Mouse (Mus musculus): ENCODE results near the gene Kmt5b.
A peak's percentile ranks its signal among the peaks of the same experiment; 100 is the strongest.

Kmt5b gene

DNA sequence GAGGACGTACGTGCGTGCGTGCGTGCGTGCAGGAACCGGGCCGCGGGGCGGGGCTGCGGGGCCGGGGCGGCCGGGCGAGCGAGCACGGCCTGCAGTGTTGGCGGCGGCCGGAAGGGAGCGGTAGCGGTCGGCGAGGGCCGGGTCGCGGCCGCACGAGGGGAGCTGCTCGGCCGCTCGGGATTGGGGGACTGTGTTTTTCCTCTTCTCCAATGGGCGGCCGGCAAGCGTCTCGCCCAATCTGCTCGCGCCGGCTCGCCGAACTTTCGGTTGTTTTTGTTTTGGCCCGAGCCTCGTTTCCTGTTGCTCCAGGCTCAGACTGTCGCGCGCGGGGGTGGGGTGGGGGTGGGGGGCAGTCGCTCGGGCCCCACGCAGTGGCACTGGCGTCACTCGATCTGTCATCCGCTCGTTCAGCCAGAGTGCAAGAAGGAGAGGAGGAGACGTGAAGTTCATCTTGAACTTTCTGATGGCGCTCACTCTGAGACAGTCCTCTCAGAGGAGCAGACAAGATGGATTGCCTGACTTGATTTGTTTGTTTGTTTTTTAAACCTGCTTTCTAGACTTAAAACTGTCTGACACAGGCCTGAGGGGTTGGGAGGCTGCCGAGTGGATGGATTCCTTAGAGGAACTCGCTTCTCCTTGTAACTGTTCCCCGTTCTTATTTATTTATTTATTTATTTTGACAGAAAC, 1.6 kb downstream of the Kmt5b start:
- peak; percentile 88 for DNase-seq (ENCODE audit: low read depth)

DNA sequence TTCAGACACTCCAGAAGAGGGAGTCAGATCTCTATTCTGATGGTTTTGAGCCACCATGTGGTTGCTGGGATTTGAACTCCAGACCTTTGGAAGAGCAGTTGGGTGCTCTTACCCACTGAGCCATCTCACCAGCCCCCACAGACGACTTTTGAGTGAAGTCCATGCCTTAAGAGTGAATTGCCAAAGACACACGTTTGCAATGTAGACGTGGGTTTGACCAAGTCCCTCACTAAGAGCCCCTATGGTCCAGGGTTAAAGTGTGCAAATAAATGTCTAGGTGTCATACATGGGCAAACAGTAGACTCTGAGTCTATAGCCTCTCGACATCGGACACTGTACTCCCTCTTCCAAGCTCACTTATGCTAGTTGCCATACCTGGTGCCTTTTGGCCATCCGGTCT, 2.3 kb downstream of the Kmt5b start:
- no peak for DNase-seq (ENCODE audit: low read depth)

DNA sequence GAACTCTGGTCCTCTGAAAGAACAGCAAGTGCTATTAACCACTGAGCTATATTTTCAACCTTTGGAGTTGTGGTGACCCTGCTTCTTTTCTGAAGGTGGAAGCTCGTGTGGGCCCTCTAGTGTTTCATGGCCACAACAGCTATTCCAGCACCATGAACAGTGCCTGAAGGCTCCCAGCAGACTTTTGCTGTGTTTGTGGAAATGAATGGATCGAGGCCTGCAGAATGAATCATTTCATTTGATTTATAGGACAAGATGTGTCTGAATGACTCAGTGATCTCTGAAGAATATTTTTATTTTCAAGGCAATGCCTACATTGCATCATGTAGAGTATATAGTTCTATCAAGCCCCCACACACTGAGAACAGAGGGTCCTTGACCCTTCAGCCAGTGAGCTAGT, 6.9 kb downstream of the Kmt5b start:
- DNase-seq (ENCODE audit: low read depth) = peak; percentile 65

DNA sequence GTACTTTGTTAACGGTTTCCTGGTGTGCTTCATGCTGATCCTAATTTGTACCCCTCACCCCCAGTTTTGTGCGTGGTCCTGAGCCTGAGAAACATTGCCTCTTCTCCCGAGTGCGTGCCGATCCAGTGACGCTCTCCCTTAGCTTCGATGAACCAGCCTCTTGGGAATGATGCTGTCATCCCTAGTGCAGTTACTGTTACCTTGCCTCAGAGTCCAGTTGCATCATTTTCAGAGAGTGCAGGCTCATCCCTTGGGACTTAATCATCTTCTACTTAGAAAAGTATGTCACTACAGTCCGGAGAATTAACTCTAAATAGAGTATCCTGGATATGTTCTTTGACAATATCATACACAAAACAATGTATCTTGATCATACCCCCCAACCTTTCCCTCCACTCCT, 11.5 kb downstream of the Kmt5b start:
- no peak for DNase-seq (ENCODE audit: low read depth)

DNA sequence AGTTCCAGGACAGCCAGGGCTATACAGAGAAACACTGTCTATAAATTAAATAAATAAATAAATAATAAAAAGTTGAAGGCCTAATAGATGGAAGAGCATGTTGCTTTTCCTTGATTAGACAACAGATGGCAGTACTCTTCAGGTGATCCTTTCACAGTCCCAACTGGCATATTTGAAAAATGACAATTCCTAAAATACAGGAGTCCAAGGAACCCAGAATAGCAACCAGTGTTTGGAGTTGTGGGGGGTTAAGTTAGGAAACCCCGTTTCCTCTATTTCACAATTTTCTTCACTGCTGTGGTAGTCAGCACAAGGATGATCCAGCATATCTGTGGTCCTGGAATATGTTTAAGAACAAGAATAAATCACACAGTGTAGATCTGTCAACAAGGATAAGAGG, 22.9 kb downstream of the Kmt5b start:
- peak; percentile 54 for DNase-seq (ENCODE audit: low read depth)

DNA sequence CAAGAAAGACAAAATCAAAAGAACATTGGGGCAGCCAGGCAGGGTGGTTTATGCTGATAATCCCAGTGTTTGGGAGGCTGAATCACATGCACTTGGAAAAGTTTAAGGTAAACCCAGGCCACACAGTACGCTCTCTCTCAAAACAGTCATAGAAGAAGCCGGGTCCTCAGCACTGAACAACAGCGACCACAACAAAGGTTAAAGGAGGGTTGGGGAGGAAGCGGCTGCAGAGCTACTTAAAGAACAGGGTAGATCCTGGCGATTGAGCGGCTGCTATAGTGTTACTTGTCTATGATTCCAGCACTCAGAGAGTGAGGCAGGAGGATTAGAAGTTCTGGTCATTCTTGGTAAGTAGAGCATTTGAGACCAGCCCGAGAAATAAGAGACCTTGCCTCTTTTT, 38.3 kb downstream of the Kmt5b start:
- no peak for DNase-seq (ENCODE audit: low read depth)

DNA sequence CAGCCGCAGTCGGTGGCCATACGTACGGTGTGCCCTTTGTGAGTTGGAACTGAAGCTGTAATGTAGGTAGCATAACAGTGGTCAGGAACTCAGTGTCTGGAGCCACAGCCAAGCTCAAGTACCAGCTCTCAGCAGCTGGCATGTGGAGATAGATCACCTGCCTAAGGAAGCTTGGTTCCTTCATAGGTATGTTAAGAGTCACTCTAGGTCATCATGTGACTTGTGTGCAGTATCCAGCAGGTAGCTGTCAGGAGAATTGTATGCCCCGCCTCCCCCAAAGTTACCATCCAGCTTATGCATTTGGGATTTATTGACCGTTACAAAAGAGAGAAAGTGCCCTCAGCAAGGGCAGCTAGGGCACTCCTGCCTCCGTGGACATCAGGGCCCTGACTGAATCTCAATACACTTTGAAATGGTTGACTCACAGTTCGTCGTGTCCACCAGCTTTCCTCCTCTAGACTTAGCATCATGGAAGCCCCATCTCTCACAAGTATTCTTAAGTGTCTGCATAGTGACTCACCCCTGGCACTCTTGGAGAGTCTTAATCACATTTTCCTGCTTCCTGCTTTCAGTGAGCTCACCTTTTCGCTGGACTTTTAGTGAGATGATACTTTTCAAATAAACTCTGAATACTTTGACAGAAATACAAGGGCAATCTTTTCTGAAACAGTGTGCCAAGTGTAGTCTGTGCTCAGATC, 43.5 kb downstream of the Kmt5b start:
- DNase-seq (ENCODE audit: low read depth) = peak; percentile 28

DNA sequence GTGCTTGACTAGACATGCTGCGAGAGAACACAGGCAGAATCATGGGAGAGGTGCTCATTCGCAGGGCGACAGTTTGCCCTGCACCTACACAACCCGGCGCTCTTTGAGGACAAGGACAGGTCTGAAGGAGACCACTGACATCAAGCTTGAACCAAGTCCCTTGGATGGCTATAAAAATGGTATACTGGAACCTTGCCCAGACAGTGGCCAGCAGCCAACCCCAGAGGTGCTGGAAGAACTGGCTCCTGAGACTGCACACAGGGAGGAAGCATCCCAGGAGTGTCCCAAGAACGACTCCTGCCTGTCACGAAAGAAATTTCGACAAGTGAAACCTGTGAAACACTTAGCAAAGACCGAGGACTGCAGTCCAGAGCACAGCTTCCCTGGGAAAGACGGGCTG, 47.2 kb downstream of the Kmt5b start:
- no peak for DNase-seq (ENCODE audit: low read depth)

DNA sequence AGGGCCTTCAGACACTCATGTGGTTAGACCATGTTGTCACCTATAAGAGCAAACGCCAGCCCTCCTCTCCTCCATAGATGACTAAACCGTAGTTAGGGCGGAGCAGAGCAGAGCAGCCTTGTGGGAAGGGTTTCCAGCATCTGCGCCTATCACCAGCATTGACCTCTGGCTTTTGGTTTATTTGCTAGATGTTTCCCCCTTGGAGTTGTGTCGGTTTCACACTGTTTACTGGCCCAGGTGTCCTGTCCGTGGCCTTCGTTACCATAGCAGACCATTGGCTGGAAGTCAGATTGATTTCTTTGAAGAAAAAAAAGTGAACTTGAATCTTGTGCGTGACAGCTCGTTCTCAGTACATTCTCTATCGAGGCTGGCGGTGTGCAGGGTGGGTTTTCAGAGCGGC, 48.6 kb downstream of the Kmt5b start:
- no peak for DNase-seq (ENCODE audit: low read depth)

DNA sequence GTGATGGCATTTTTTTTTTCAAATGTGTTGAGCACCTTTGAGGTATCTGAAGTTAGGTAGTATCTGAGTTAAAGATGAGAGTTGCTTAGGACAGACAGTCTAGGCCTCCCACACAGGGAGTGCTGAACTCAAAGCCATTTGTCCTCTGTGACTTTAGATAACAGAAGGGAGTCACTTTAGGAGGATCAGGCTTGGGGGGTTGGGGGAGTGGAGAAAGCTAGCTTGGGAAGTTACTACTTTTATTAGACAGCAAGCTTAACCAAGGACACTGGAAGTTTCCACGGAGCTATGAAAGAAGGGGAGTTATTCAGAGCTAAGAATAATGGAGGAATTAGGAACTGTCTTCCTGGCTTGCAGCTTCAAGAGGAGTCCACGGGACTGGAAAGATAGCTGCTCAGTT, 51.9 kb downstream of the Kmt5b start:
- DNase-seq (ENCODE audit: low read depth) = no peak

DNA sequence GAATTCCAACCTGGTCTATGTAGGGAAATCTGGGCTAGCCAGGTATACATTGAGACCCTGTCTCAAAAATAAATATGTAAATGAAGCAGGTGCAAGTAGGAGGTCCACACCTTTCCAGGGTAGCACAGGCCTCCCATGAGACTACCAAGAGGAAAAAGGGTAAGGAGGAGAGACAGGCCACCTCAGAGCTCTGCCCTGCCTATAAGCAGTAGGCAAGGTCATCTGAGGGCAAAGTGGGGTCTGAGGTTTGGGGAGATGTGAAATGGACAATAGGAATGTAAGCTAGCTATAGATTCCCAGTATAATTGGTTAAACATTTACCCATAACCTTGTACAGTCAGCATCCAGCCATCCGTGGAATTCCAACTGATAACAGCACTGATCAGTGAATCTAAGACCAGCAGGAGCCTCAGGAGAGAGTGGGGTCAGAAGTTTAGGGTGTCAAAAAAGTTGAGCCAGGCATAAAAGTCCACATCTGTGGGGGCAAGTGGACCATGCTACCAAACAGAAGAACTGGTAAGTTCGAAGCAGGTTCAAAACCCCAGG, 52.8 kb downstream of the Kmt5b start:
- no peak for DNase-seq (ENCODE audit: low read depth)

DNA sequence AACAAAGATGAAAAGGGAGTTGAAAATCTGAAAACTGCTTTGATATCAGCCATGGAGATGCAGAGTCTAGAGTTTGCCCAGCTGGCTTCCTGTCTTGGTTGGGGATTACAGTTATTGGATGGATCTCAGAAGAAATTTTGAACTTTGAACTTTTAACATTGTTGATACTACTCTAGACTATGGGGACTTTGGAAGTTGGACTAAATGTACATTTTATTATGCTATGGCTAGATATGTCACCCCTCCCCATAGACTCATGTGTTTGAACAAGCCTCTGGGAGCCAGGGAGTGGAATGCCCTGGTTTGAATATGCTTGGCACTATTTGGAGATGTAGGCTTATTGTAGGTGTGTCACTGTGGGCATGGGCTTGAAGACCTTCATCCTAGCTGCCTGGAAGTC, 57.8 kb downstream of the Kmt5b start:
- DNase-seq (ENCODE audit: low read depth) = no peak

DNA sequence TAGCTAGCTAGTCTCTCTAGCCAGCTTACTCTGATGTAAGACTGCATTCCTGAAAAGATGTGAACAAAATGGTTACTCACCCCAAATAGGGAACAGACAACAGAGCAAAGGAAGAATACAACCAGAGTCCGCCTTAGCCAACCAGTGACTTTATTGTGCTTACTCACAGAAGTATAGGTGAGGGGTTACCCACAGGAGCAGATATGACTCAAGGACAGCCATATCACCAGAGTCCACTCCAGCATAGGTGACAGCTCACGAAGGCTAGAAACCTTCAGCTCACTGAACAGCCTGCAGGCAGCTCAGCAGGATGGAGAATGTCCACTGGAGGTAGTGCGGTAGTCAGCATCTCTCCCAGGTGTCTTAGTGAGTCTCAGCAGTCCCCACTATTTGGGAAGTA, 62.6 kb downstream of the Kmt5b start:
- DNase-seq (ENCODE audit: low read depth) = no peak

DNA sequence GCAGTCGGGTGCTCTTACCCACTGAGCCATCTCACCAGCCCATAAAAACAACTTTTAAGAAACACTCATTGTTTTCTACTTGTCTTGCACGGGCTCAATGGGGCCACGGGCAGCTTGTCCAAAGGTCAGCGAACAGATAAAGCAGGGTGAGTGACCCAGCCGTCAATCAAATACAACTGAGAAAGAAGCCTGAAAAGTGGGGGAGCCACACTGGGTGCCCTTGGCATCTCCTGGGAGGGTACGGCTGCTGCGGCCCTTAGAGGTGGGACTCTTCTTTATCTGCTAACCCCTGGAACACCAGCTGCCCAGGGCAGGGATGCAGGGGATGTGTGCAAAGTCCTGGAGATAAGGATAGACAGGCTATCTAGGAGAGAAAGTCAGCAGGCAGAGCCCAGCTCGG, 64.5 kb downstream of the Kmt5b start:
- no peak for DNase-seq (ENCODE audit: low read depth)

DNA sequence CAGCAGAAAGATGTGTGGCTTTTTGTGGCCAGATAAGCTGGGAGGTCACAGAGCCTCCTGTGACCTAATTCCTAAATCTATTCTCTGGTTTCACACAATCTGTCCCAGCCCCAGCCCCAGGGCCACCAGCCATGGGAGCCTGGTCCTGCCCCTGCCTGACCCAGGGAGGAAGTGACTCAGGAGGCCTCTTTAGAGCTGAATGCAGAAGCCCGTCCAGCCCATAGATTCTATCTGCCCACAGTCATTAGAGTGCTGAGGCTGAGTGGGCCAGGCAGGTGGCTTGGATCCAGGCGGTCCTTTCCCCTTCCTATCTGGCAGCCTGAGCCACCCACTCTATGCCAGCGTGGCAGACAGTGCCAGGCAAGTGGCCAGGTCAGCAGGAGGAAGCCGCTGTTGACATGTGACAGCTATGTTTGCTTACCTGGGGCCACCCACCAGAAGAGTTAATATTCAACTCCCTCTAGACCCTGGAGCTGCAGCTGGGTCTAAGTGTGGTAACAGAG, 65.7 kb downstream of the Kmt5b start:
- peak; percentile 91 for DNase-seq (ENCODE audit: low read depth)

DNA sequence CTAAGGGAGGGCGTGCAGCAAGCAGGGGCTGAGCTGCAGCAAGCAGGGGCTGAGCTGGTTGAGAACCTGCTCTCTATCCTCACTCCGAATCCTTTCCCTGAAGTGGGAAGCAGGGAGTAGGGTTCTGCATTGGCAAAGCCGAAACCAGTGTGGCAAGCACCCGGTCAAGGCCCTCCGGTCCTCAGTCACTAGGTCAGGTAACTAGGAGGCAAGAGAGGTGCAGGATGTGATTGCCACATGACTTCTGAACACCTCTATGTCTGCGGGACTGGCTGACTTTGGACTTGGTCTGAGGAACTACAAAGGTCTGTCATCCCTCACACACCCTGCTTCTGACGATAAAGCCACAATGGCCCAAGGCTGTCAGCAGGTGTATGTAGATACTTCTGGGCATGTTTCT, 67.1 kb downstream of the Kmt5b start:
- DNase-seq (ENCODE audit: low read depth) = no peak

DNA sequence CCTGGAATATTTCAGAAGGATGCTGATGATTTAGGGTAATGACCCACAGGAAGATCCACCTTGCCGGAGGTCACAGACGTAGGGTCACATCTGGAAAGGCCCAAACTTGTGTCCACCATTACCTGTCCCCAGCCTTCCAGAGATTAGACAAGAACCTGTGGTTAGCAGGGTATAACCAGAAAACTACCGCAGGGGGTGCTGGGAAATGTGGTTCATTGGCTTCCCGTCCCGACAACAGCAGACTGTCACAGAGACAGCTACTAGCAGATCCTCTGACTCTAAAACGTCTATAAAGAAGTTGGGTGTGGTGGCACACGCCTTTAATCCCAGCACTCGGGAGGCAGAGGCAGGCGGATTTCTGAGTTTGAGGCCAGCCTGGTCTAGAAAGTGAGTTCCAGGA, 69.6 kb downstream of the Kmt5b start:
- DNase-seq (ENCODE audit: low read depth) = no peak

DNA sequence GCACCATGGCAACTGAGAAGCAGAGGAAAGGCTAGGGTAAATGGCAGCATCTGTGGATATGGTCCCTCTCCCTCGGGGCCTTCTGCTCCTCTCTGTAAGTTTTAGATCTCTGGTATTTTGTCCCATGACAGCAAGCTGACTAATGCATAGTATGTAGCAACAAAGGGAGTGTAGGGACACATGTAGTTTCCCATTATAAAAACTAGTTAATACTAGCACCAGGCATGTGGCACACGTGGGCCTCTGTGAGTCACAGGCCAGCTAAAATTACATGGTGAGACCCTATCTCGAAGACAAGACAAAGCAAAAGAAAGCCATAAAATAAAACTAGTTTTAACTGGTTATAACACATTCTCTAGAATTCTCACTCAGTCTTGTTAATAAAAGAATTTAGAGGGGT, 71.7 kb downstream of the Kmt5b start:
- DNase-seq (ENCODE audit: low read depth) = no peak

DNA sequence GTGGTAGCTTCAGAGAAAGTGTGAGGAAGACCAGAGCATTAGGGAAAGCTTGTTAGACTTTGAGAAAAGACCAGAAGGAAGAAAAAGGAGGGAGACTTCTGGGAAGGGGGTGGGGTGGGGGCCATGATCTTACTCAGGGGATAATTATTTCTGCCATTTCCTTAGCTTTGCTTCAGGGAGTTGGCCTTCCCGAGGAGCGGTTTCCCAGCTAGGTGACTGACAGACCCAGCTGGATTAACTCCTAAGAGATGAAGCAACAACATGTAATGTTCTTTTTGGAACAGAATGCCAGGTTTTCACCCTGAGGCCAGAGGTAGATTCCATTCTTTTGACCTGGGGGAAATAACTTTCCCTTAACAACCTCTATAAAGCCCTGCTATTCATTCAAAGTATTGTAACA, 72.5 kb downstream of the Kmt5b start:
- DNase-seq (ENCODE audit: low read depth) = no peak

DNA sequence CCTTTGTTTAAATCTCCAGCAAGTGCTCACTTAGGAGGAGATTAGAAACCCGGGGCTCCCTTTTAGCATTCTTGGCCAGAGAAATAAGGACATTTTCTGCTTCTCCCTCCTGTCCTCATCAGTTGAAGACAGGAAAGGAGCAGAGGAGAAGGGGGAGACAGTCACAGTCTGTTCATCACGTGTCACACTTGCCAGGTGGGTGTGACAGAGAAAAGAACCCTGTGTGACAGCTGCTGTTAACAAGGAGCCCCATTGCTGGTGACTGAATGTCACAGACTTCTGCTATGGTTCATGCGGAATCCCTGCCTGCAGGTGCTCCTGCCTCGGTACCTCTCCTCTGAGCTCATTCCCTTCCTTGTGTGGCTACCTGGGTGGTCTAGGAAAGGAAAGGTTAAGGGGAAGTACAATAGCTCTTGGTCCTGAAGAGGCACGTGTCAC, 73.0 kb downstream of the Kmt5b start:
- DNase-seq (ENCODE audit: low read depth) = no peak

DNA sequence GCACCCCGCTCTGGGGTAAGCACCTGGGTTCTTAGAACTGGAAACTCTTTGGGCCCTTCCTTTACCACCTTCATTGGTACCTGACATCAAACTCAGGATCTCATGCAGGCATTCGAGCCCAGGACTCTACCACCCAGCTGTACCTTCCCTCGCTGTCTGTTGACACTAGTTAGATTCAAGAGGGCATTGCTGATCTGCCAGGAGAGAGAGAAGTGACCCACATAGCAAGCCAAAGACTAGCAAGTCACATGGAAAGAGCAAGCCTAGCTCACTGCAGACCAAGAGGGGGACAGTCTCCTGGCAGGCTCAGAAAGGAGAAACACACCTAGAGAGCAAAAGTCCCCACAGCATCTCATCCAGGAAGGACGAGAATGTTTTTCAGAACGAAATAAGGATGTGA, 73.5 kb downstream of the Kmt5b start:
- DNase-seq (ENCODE audit: low read depth) = no peak

DNA sequence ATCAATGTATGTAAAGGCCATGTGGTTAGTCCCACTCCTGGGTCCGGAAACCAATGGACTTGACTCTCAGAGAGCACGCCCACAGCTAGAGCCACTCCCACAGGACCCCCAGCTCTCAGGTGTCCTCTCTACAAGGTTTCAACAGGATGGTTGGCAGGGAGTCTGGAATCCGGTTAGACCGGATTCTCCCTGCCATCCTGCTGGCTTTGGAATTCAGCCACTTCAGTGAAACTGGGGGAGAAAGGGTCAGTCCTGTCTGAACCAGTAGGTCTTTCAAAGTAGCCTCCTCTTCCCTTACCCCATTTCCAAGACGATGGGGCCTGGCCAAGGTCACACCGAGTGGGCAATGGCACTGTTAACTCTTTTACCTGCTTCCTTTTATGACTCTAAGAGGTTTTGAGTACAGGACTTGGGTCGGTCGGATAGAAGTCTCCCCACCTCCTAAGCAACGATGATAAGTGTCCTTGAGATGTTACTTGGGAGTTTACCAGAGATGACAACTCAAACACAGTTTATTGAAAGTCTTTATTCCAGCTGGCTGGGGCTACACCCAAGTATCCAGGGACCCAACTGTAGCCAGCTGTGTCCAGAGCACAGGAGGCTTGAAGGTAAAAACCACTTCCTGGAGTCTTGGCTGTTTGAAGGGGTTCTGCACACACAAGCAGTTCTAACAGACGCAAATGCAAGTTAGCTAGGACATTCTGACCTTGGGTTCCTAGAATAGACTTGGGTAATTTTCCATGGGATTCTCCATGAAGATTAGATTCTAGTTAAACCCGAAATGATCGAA, 75.3 kb downstream of the Kmt5b start:
- DNase-seq (ENCODE audit: low read depth) = no peak

DNA sequence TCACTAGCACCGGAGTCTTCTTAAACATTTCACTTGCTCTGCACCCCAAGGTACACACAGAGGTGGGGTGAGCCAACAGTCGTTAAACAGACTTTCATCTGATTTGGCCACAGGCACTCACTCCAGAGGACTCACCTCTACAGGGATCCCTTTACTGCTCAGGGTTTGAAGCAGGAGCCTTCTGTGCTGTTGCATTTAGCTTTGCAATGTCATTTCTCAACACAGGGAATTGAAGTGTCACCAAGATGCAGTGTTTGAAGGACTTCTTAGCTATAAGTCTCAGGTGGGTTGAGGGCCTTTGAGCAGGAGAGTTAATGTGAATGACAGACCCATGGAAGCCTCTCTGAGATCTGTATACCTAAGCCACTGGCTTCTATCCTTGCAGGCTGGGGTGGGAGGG, 76.4 kb downstream of the Kmt5b start:
- no peak for DNase-seq (ENCODE audit: low read depth)

Data from 416B (cell line).